Mouse (Mus musculus): ENCODE results near the gene Itgb4.

The Itgb4 gene

DNA sequence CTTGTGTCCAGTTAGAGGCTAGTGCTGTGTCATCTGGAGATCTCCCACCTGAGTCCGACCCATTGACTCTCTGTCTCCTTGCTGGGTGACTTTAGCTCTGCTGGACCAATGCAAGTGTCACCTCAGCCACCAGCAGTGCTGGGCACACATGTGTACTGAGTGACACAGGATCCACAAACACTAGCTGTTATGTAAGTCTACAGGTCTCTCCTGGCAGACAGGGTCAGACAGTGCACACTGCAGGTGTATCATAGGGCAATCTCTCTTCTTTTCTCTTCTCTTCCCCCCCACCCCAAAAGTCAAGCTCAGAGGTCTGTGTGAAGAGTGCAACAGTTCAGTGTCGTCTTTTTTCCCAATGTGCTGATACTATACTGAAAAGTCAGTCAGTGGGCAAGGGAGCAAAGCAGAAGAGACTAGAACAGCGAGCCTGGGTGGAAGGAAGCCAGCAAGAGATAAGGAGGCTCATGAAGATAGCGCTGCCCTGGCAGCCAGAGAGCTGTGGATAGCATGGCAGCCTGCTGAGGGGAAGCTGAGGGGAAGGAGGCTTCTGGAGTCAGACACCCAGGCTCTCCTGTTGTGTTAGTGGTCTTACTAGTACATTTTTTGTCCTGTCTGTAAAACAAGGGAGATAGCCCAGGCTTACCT is 82.8 kb downstream of the Itgb4 start:
- in situ Hi-C loops (cut with MboI, MseI) = no loop called here
